Mouse (Mus musculus): ENCODE results near the gene Gm10570. TPM values are rescaled to one million over a fixed set of nuclear protein-coding genes. Genes with fewer than 3 reads are reported as not detected.

Gm10570 gene
- not detected in 2 replicates for polyA plus RNA-seq (2012; rRNA removed)

GRCm38 (mm10) chr4:130308231-130309081 is at the start of gene Gm10570, which contains the start of gene Fabp3:
Gene Gm10570 (minus strand): TSS chr4:130308674.
Gene Fabp3 (plus strand): TSS chr4:130308595.

GRCm38 (mm10) chr4:130279105-130279504 is 29.4 kb downstream of the Gm10570 start, which contains the start of gene Serinc2:
Gene Serinc2 (minus strand): TSS chr4:130279205.

Other genes with a start within 250 kb of the Gm10570 start
- gene Pef1, start 206.1 kb downstream of the Gm10570 start, polyA plus RNA-seq (2012; rRNA removed), result 20.9 and 25.4 TPM in 2 replicates
- 0.02 TPM in 1 of 2 replicates, not detected in the other for gene Hcrtr1, start 169.3 kb downstream of the Gm10570 start, polyA plus RNA-seq (2012; rRNA removed)
- gene Tinagl1, start 133.6 kb downstream of the Gm10570 start, polyA plus RNA-seq (2012; rRNA removed), result 21.6 and 23.1 TPM in 2 replicates
- gene Gm853, start 86.3 kb downstream of the Gm10570 start, polyA plus RNA-seq (2012; rRNA removed), result not detected in 2 replicates
- 0.29 and 0.81 TPM in 2 replicates for gene Serinc2, start 29.5 kb downstream of the Gm10570 start, polyA plus RNA-seq (2012; rRNA removed)
- gene Fabp3, start 79 bp downstream of the Gm10570 start, polyA plus RNA-seq (2012; rRNA removed), result 0.29 and 1.3 TPM in 2 replicates
- 20.1 and 21.8 TPM in 2 replicates for gene Zcchc17, start 51.3 kb upstream of the Gm10570 start, polyA plus RNA-seq (2012; rRNA removed)
- 47.5 and 53.9 TPM in 2 replicates for gene Snrnp40, start 51.5 kb upstream of the Gm10570 start, polyA plus RNA-seq (2012; rRNA removed)